In the genomic region with DNA sequence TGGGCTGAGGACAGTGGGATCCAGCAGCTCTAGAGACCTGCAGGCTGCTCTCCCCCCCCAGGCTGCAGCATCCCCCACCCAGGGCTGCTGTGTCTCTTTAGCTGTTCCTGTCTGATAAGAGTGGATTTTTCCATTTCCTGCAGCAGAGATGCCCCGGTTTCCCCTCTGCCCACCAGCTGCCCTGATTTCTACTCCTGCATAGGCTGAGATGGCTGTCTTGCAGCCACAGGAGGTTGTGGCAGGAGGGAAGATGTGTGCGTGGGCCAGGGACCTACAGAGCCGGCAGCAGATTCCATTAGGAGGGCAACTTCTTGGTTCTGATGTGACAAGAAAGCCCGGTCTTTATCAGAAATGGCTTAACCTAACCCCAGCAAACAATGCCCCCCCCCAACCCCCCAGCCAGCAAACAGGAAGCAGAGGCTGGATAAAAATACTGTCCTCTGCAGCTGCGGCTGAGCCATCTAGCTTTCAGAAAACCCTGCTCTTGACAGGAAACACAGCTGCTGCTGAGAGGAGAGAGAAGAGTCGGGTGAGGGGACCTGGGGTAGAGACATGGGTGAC, we compare ENCODE assay signal across 9 mouse cellular contexts. TPM values are rescaled to one million over a fixed set of nuclear protein-coding genes. Genes with fewer than 3 reads are reported as not detected.
DNase-seq lines count a peak whose midpoint lies in the region; ATAC-seq and TF ChIP-seq lines count a peak whose summit lies in the region.
"Had no signal": no experiment of that assay in that cellular context is flagged by ENCODE, and none has a peak within 500 bp of the region (broad histone marks: within the 10 kb centered on the region; RNA-seq: fewer than 3 reads in every experiment).

No protein-coding gene starts in this region.

- WGBS in forebrain, postnatal 0 days: 58% methylated on average over 6 of the region's 6 CpGs
- WGBS in forebrain, embryonic 16.5 days: 63% methylated on average over 6 of the region's 6 CpGs
- WGBS in lung, embryonic 16.5 days: 17% methylated on average over 6 of the region's 6 CpGs
- WGBS in lung, postnatal 0 days: 14% methylated on average over 6 of the region's 6 CpGs

- H3K4me1 ChIP-seq in forebrain, postnatal 0 days (ENCODE audit: insufficient read depth): no peaks in the 10 kb centered on the region
- H3K4me1 ChIP-seq in forebrain, embryonic 16.5 days (replicated peaks; ENCODE audit: control insufficient read depth, insufficient read depth, low read length): 0 out of 2 replicates have a peak, but pooled peaks cover 2% of the 10 kb centered on the region
- H3K4me1 ChIP-seq in lung, embryonic 16.5 days (replicated peaks; ENCODE audit: control insufficient read depth, insufficient read depth, low read length): peaks cover 3% of the 10 kb centered on the region; the same call in 1 of the 2 replicates
- H3K4me1 ChIP-seq in lung, postnatal 0 days (ENCODE audit: insufficient read depth, low read depth, low read length): 0 out of 2 replicates have a peak, but pooled peaks cover 3% of the 10 kb centered on the region

- no peak for DNase-seq in forebrain, postnatal 0 days
- no peak for DNase-seq in lung, postnatal 0 days (ENCODE audit: low spot score)
- DNase-seq in induced T-regulatory cell, adult 2 months (ENCODE audit: low read depth): peak; percentile 85
- peak; percentile 85 to 86 for DNase-seq in spleen, postnatal 36 days (ENCODE audit: low spot score in 2 of 2)
- no peak for DNase-seq in urinary bladder, postnatal 14 days (ENCODE audit: low spot score)
- no peak for DNase-seq in adrenal gland, adult 18-20 months (ENCODE audit: low spot score in 2 of 2)
- DNase-seq: lung, embryonic 14.5 days had no signal

- peak; percentile 43; the same call in 1 of the 2 replicates for ATAC-seq in forebrain, postnatal 0 days
- ATAC-seq in forebrain, embryonic 16.5 days: no peak
- ATAC-seq in lung, embryonic 16.5 days (ENCODE audit: low read depth): peak; percentile 42
- no peak; the same call in 1 of the 2 replicates for ATAC-seq in lung, postnatal 0 days

- no peaks in the 10 kb centered on the region for H3K9me3 ChIP-seq in forebrain, postnatal 0 days (ENCODE audit: low read length)
- no peaks in the 10 kb centered on the region for H3K9me3 ChIP-seq in forebrain, embryonic 16.5 days (ENCODE audit: control insufficient read depth, low read length)
- H3K9me3 ChIP-seq in lung, embryonic 16.5 days (ENCODE audit: control insufficient read depth, low read length): no peaks in the 10 kb centered on the region
- no peaks in the 10 kb centered on the region for H3K9me3 ChIP-seq in lung, postnatal 0 days (ENCODE audit: low read length)

- no peak overlapping the region for H3K4me2 ChIP-seq in forebrain, postnatal 0 days (ENCODE audit: low read depth)
- no peak overlapping the region for H3K4me2 ChIP-seq in forebrain, embryonic 16.5 days (ENCODE audit: low read length)
- no peak overlapping the region for H3K4me2 ChIP-seq in lung, embryonic 16.5 days (ENCODE audit: low read depth, low read length)
- H3K4me2 ChIP-seq in lung, postnatal 0 days (replicated peaks; ENCODE audit: low read depth, low read length): no peak overlapping the region
- H3K4me2 ChIP-seq: lung, embryonic 14.5 days had no signal

- TF ChIP-seq CTCF in forebrain, postnatal 0 days (IDR thresholded peaks at IDR 0.05; ENCODE audit: low read depth): no peak
- no peak for TF ChIP-seq CTCF in lung, postnatal 0 days (IDR thresholded peaks at IDR 0.05)

- H3K27ac ChIP-seq in forebrain, postnatal 0 days (ENCODE audit: low read depth, low read length): 0 out of 2 replicates have a peak overlapping the region, but pooled peaks have one; percentile 57
- H3K27ac ChIP-seq in forebrain, embryonic 16.5 days (ENCODE audit: low read length): no peak overlapping the region
- peak overlapping the region; percentile 46 for H3K27ac ChIP-seq in lung, embryonic 16.5 days (ENCODE audit: low read length)
- H3K27ac ChIP-seq in lung, postnatal 0 days (ENCODE audit: low read length): no peak overlapping the region

- no peak overlapping the region for H3K9ac ChIP-seq in forebrain, postnatal 0 days
- no peak overlapping the region for H3K9ac ChIP-seq in forebrain, embryonic 16.5 days (replicated peaks; ENCODE audit: low read depth, low read length)
- no peak overlapping the region for H3K9ac ChIP-seq in lung, embryonic 16.5 days (ENCODE audit: low read length)
- H3K9ac ChIP-seq in lung, postnatal 0 days (replicated peaks; ENCODE audit: low read depth): no peak overlapping the region
- H3K9ac ChIP-seq: lung, embryonic 14.5 days had no signal

- no peak overlapping the region for H3K4me3 ChIP-seq in forebrain, postnatal 0 days (ENCODE audit: low read depth, low read length)
- H3K4me3 ChIP-seq in forebrain, embryonic 16.5 days (replicated peaks; ENCODE audit: low read length): no peak overlapping the region
- no peak overlapping the region for H3K4me3 ChIP-seq in lung, embryonic 16.5 days (ENCODE audit: low read length)
- no peak overlapping the region for H3K4me3 ChIP-seq in lung, postnatal 0 days (ENCODE audit: low read depth, low read length)

- no peaks in the 10 kb centered on the region for H3K27me3 ChIP-seq in forebrain, postnatal 0 days (ENCODE audit: insufficient read depth, low read length)
- H3K27me3 ChIP-seq in forebrain, embryonic 16.5 days (replicated peaks; ENCODE audit: control insufficient read depth, insufficient read depth, low read length): no peaks in the 10 kb centered on the region
- no peaks in the 10 kb centered on the region for H3K27me3 ChIP-seq in lung, embryonic 16.5 days (ENCODE audit: control insufficient read depth, insufficient read depth, low read depth, low read length)
- no peaks in the 10 kb centered on the region for H3K27me3 ChIP-seq in lung, postnatal 0 days (replicated peaks; ENCODE audit: insufficient read depth, low read length)

- no peaks in the 10 kb centered on the region for H3K36me3 ChIP-seq in forebrain, postnatal 0 days (ENCODE audit: insufficient read depth)
- H3K36me3 ChIP-seq in forebrain, embryonic 16.5 days (ENCODE audit: control insufficient read depth, insufficient read depth): no peaks in the 10 kb centered on the region
- H3K36me3 ChIP-seq in lung, embryonic 16.5 days (ENCODE audit: control insufficient read depth, insufficient read depth, low read length): no peaks in the 10 kb centered on the region
- no peaks in the 10 kb centered on the region for H3K36me3 ChIP-seq in lung, postnatal 0 days (ENCODE audit: insufficient read depth, low read length)

- TF ChIP-seq EP300 in lung, postnatal 0 days (IDR thresholded peaks at IDR 0.05): no peak

RNA-seq across cellular contexts. Expression of gene Fam83d, which starts 44.8 kb away (rescaled TPM):
- 5.8 and 6.3 TPM in 2 replicates for total RNA-seq in forebrain, postnatal 0 days (2014; rRNA removed)
- 5.4 and 5.7 TPM in 2 replicates for polyA plus RNA-seq in forebrain, postnatal 0 days (2015; fragmentation: Nextera tagmentation; extraction: Ambion mirVana)
- polyA plus RNA-seq in forebrain, embryonic 16.5 days (2015; fragmentation: Nextera tagmentation; extraction: Ambion mirVana): 18.5 and 20.6 TPM in 2 replicates
- 60.1 and 63.1 TPM in 2 replicates for polyA plus RNA-seq in lung, embryonic 16.5 days (2015; fragmentation: Nextera tagmentation; extraction: Ambion mirVana)
- polyA plus RNA-seq in lung, postnatal 0 days (2015; fragmentation: Nextera tagmentation; extraction: Ambion mirVana): 4.5 and 5.5 TPM in 2 replicates
- total RNA-seq in adrenal gland, adult 18-20 months (2021): under 1 TPM; 0.26 to 0.53 TPM

RNA-seq across cellular contexts. Expression of gene Ppp1r16b, which starts 57.9 kb away (rescaled TPM):
- 25.2 and 27.2 TPM in 2 replicates for total RNA-seq in forebrain, postnatal 0 days (2014; rRNA removed)
- 23.1 and 28.4 TPM in 2 replicates for polyA plus RNA-seq in forebrain, postnatal 0 days (2015; fragmentation: Nextera tagmentation; extraction: Ambion mirVana)
- 30.3 and 33.3 TPM in 2 replicates for polyA plus RNA-seq in forebrain, embryonic 16.5 days (2015; fragmentation: Nextera tagmentation; extraction: Ambion mirVana)
- polyA plus RNA-seq in lung, embryonic 16.5 days (2015; fragmentation: Nextera tagmentation; extraction: Ambion mirVana): 22.5 and 24.4 TPM in 2 replicates
- polyA plus RNA-seq in lung, postnatal 0 days (2015; fragmentation: Nextera tagmentation; extraction: Ambion mirVana): 30.6 and 48.6 TPM in 2 replicates
- 10 to 100 TPM in 1 of 2 experiments, 1 to 10 TPM in 1; 6.9 to 11.5 TPM for total RNA-seq in adrenal gland, adult 18-20 months (2021)

Comparison
In these comparisons a context has a peak if more than half of its experiments do, and no peak if none do; other contexts are left out.
1. ATAC-seq: peak in forebrain, postnatal 0 days (single experiment) and lung, embryonic 16.5 days (single experiment); none in forebrain, embryonic 16.5 days (single experiment) and lung, postnatal 0 days (single experiment).
2. H3K27ac ChIP-seq: peak in forebrain, postnatal 0 days (single experiment) and lung, embryonic 16.5 days (single experiment); none in forebrain, embryonic 16.5 days (single experiment) and lung, postnatal 0 days (single experiment).
3. DNase-seq: peak in induced T-regulatory cell, adult 2 months (single experiment) and spleen, postnatal 36 days (2 of 2); none in forebrain, postnatal 0 days (single experiment), lung, postnatal 0 days (single experiment), urinary bladder, postnatal 14 days (single experiment) and adrenal gland, adult 18-20 months (0 of 2).